Mouse (Mus musculus) neutrophil, adult 5-6 weeks (primary cell): Measurements from ENCODE around the gene Snrpe. TPM values are rescaled to one million over a fixed set of nuclear protein-coding genes. Genes with fewer than 3 reads are reported as not detected.

Experiments
- total RNA-seq: library from RNA; stranded (forward); fragments of 200-1000 nt; gene quantifications from 2 replicates; pipeline ENCODE4 v1.2.3, GENCODE M21; 2017

Snrpe gene
- total RNA-seq, 1 experiment from 2014 or later = 109 TPM

Other genes starting within 250 kb of the Snrpe start
- not detected in 2 replicates for gene Etnk2, start 246.7 kb downstream of the Snrpe start, total RNA-seq
- 0.25 and 0.58 TPM in 2 replicates for gene Sox13, start 185.9 kb downstream of the Snrpe start, total RNA-seq
- gene Zbed6, start 50.6 kb upstream of the Snrpe start, total RNA-seq = 36.1 and 37.1 TPM in 2 replicates
- 9.1 and 16.9 TPM in 2 replicates for gene Gm38394, start 51.0 kb upstream of the Snrpe start, total RNA-seq
- gene Lax1, start 79.8 kb upstream of the Snrpe start, total RNA-seq = 75.3 and 76.6 TPM in 2 replicates
- gene Atp2b4, start 190.8 kb upstream of the Snrpe start, total RNA-seq = 1.4 and 2.1 TPM in 2 replicates